In the genomic region with DNA sequence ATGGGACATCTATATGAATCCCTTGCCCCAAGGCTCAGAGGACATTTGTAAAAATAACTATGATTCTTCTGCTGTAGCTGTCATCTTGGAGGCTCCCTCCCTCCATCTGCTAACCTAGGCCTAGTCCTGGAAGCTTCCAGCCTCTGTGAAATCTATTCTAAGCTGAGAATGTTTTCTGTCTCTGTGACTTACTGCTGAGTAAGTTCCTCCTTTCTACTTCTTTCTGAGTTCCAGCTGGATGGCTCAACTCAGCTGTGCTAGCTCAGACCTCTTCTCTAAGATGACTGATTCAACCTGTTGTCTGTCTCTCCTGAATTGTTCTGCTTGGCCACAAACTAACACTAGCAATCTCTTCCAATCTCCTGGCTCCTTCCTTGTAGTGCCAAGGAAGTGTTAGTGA, we compare ENCODE assay signal across 20 mouse cellular contexts. TPM values are rescaled to one million over a fixed set of nuclear protein-coding genes. Genes with fewer than 3 reads are reported as not detected.
"Had no signal": no experiment of that assay in that cellular context is flagged by ENCODE, and none has a peak within 500 bp of the region (broad histone marks: within the 10 kb centered on the region; RNA-seq: fewer than 3 reads in every experiment).

No protein-coding gene starts in this region.

- H3K27me3 ChIP-seq: intestine, embryonic 15.5 days; liver, embryonic 15.5 days; lung, embryonic 15.5 days; midbrain, embryonic 13.5 days; stomach, embryonic 15.5 days had no signal

- H3K4me3 ChIP-seq: intestine, embryonic 15.5 days; layer of hippocampus, adult 2 months; left cerebral cortex, adult 2 months; limb, embryonic 10.5 days; liver, embryonic 15.5 days; lung, embryonic 15.5 days; midbrain, embryonic 13.5 days; stomach, embryonic 15.5 days had no signal

- H3K4me1 ChIP-seq: lung, embryonic 15.5 days had no signal

- H3K36me3 ChIP-seq: intestine, embryonic 15.5 days; limb, embryonic 10.5 days; liver, embryonic 15.5 days; lung, embryonic 15.5 days; midbrain, embryonic 13.5 days; stomach, embryonic 15.5 days had no signal

- H3K27ac ChIP-seq: intestine, embryonic 15.5 days; layer of hippocampus, adult 2 months; left cerebral cortex, adult 2 months; limb, embryonic 10.5 days; liver, embryonic 15.5 days; lung, embryonic 15.5 days; midbrain, embryonic 13.5 days; stomach, embryonic 15.5 days had no signal

- DNase-seq: kidney, adult 18-20 months; kidney, postnatal 10 days; kidney, postnatal 4 days; right cerebral cortex, adult 18-20 months; right cerebral cortex, postnatal 25 days; thymus, postnatal 4 days had no signal

- ATAC-seq: intestine, embryonic 15.5 days; midbrain, embryonic 13.5 days had no signal

RNA-seq across cellular contexts. Expression of a gene that starts 14.3 kb away (rescaled TPM):
- total RNA-seq: layer of hippocampus, adult 2 months; layer of hippocampus, postnatal 10 days; left cerebral cortex, postnatal 14 days had no signal
- polyA plus RNA-seq: limb, embryonic 10.5 days had no signal

RNA-seq across cellular contexts. Expression of a gene that starts 20.9 kb away (rescaled TPM):
- polyA plus RNA-seq: kidney, embryonic 14.5 days had no signal

RNA-seq across cellular contexts. Expression of a gene that starts 30.8 kb away (rescaled TPM):
- total RNA-seq: layer of hippocampus, adult 2 months; layer of hippocampus, postnatal 10 days; midbrain, postnatal 0 days had no signal
- polyA plus RNA-seq: kidney, embryonic 14.5 days; limb, embryonic 14.5 days; midbrain, embryonic 13.5 days; midbrain, postnatal 0 days; neural tube, embryonic 14.5 days had no signal

RNA-seq across cellular contexts. Expression of a gene that starts 37.6 kb away (rescaled TPM):
- total RNA-seq: layer of hippocampus, adult 2 months; layer of hippocampus, postnatal 10 days had no signal
- polyA plus RNA-seq: limb, embryonic 10.5 days; midbrain, embryonic 13.5 days; neural tube, embryonic 14.5 days had no signal

RNA-seq across cellular contexts. Expression of a gene that starts 45.8 kb away (rescaled TPM):
- total RNA-seq: layer of hippocampus, adult 2 months; layer of hippocampus, postnatal 10 days; left cerebral cortex, adult 2 months; left cerebral cortex, postnatal 14 days; midbrain, postnatal 0 days had no signal
- polyA plus RNA-seq: kidney, embryonic 14.5 days; limb, embryonic 10.5 days; midbrain, embryonic 13.5 days; midbrain, postnatal 0 days; neural tube, embryonic 14.5 days had no signal
